Mouse (Mus musculus) thymus, postnatal 36 days (tissue): ENCODE results near the gene Vps26a.

Source experiments
- DNase-seq, 2 experiments: peaks; one replicate each; pipeline ENCODE4 v3.0.0; 2022; ENCODE audit warnings: mixed read lengths in 2 of 2

Vps26a gene

GRCm38 (mm10) chr10:62412906-62413605, 73.5 kb downstream of the Vps26a start:
- DNase-seq, result no peak

- DNase-seq, result no peak
Observed at GRCm38 (mm10) chr10:62411431-62412410, 74.9 kb downstream of the Vps26a start.

- peak; percentile 58 to 60 for DNase-seq
Observed at GRCm38 (mm10) chr10:62410943-62411342, 75.7 kb downstream of the Vps26a start.
